Mouse (Mus musculus): ENCODE results near the gene Tbc1d25. TPM values are rescaled to one million over a fixed set of nuclear protein-coding genes. Genes with fewer than 3 reads are reported as not detected.

Tbc1d25 gene
- total RNA-seq (2017), result 12.0 and 12.8 TPM in 2 replicates

- peak; percentile 89 for ATAC-seq (ENCODE audit: extremely low read depth, insufficient number of reproducible peaks, low FRiP score, poor library complexity, severe bottlenecking)
Observed at GRCm38 (mm10) chrX:8175504-8176385, at the start of gene Tbc1d25. Gene Tbc1d25 (minus strand): TSS chrX:8176181.

- ATAC-seq (ENCODE audit: extremely low read depth, insufficient number of reproducible peaks, low FRiP score, poor library complexity, severe bottlenecking), result no peak
Observed at GRCm38 (mm10) chrX:8223473-8223872, 47.5 kb upstream of the Tbc1d25 start.

GRCm38 (mm10) chrX:8222678-8223421 is 46.9 kb upstream of the Tbc1d25 start:
- ATAC-seq (ENCODE audit: extremely low read depth, insufficient number of reproducible peaks, low FRiP score, poor library complexity, severe bottlenecking), result no peak

- ATAC-seq (ENCODE audit: extremely low read depth, insufficient number of reproducible peaks, low FRiP score, poor library complexity, severe bottlenecking), result no peak
Observed at GRCm38 (mm10) chrX:8222296-8222677, 46.3 kb upstream of the Tbc1d25 start.

- ATAC-seq (ENCODE audit: extremely low read depth, insufficient number of reproducible peaks, low FRiP score, poor library complexity, severe bottlenecking), result no peak
Observed at GRCm38 (mm10) chrX:8219651-8220050, 43.7 kb upstream of the Tbc1d25 start.

- no peak for ATAC-seq (ENCODE audit: extremely low read depth, insufficient number of reproducible peaks, low FRiP score, poor library complexity, severe bottlenecking)
Observed at GRCm38 (mm10) chrX:8218114-8218513, 42.1 kb upstream of the Tbc1d25 start.

GRCm38 (mm10) chrX:8217383-8217782 is 41.4 kb upstream of the Tbc1d25 start:
- no peak for ATAC-seq (ENCODE audit: extremely low read depth, insufficient number of reproducible peaks, low FRiP score, poor library complexity, severe bottlenecking)

- no peak for ATAC-seq (ENCODE audit: extremely low read depth, insufficient number of reproducible peaks, low FRiP score, poor library complexity, severe bottlenecking)
Observed at GRCm38 (mm10) chrX:8211490-8212207, 35.7 kb upstream of the Tbc1d25 start.

- no peak for ATAC-seq (ENCODE audit: extremely low read depth, insufficient number of reproducible peaks, low FRiP score, poor library complexity, severe bottlenecking)
Observed at GRCm38 (mm10) chrX:8209720-8210119, 33.7 kb upstream of the Tbc1d25 start.

GRCm38 (mm10) chrX:8207224-8207623 is 31.2 kb upstream of the Tbc1d25 start:
- no peak for ATAC-seq (ENCODE audit: extremely low read depth, insufficient number of reproducible peaks, low FRiP score, poor library complexity, severe bottlenecking)

- ATAC-seq (ENCODE audit: extremely low read depth, insufficient number of reproducible peaks, low FRiP score, poor library complexity, severe bottlenecking), result no peak
Observed at GRCm38 (mm10) chrX:8206694-8207197, 30.8 kb upstream of the Tbc1d25 start.

- no peak for ATAC-seq (ENCODE audit: extremely low read depth, insufficient number of reproducible peaks, low FRiP score, poor library complexity, severe bottlenecking)
Observed at GRCm38 (mm10) chrX:8206015-8206693, 30.2 kb upstream of the Tbc1d25 start, which contains the start of gene Porcn. Gene Porcn (minus strand): TSS chrX:8206525.

GRCm38 (mm10) chrX:8205551-8205950 is 29.6 kb upstream of the Tbc1d25 start:
- ATAC-seq (ENCODE audit: extremely low read depth, insufficient number of reproducible peaks, low FRiP score, poor library complexity, severe bottlenecking), result no peak

GRCm38 (mm10) chrX:8205088-8205487 is 29.1 kb upstream of the Tbc1d25 start:
- no peak for ATAC-seq (ENCODE audit: extremely low read depth, insufficient number of reproducible peaks, low FRiP score, poor library complexity, severe bottlenecking)

- no peak for ATAC-seq (ENCODE audit: extremely low read depth, insufficient number of reproducible peaks, low FRiP score, poor library complexity, severe bottlenecking)
Observed at GRCm38 (mm10) chrX:8204076-8204475, 28.1 kb upstream of the Tbc1d25 start.

GRCm38 (mm10) chrX:8203105-8203504 is 27.1 kb upstream of the Tbc1d25 start:
- ATAC-seq (ENCODE audit: extremely low read depth, insufficient number of reproducible peaks, low FRiP score, poor library complexity, severe bottlenecking), result no peak

- no peak for ATAC-seq (ENCODE audit: extremely low read depth, insufficient number of reproducible peaks, low FRiP score, poor library complexity, severe bottlenecking)
Observed at GRCm38 (mm10) chrX:8193419-8193723, 17.4 kb upstream of the Tbc1d25 start, which contains the start of gene Ebp. Gene Ebp (minus strand): TSS chrX:8193512.

- peak; percentile 97 for ATAC-seq (ENCODE audit: extremely low read depth, insufficient number of reproducible peaks, low FRiP score, poor library complexity, severe bottlenecking)
Observed at GRCm38 (mm10) chrX:8192640-8193418, 16.8 kb upstream of the Tbc1d25 start.
